Mouse (Mus musculus) hindbrain, embryonic 10.5 days (tissue): ENCODE measurements at regions not wholly inside any gene's neighbourhood (a gene's known extent, or its start where the extent isn't known, plus 50 kb on each side); places are given as distances from the start of the nearest gene placed in this dataset.

Experiments used
- DNase-seq: peaks from one replicate; pipeline ENCODE4 v3.0.0-alpha.2; 2017; ENCODE audit warnings: low spot score
- H3K27ac ChIP-seq: fragments of 300-500 bp; sonication (generic); 2 replicates; pipeline ENCODE4 v1.5.1; 2016; ENCODE audit warnings: mild to moderate bottlenecking, moderate library complexity
- H3K27me3 ChIP-seq: fragments of 300-500 bp; sonication (generic); 2 replicates; pipeline ENCODE4 v1.6.1; 2016; ENCODE audit warnings: mild to moderate bottlenecking; ENCODE audit not compliant: poor library complexity, insufficient read depth, severe bottlenecking
- H3K36me3 ChIP-seq: fragments of 300-500 bp; sonication (generic); 2 replicates; pipeline ENCODE4 v1.6.1; 2016; ENCODE audit warnings: mild to moderate bottlenecking, moderate library complexity
- H3K4me1 ChIP-seq: fragments of 300-500 bp; sonication (generic); replicated peaks from 2 replicates; pipeline ENCODE4 v1.6.1; 2016; ENCODE audit warnings: mild to moderate bottlenecking
- H3K4me3 ChIP-seq: fragments of 300-500 bp; sonication (generic); 2 replicates; pipeline ENCODE4 v1.5.1; 2016; ENCODE audit warnings: mild to moderate bottlenecking, moderate library complexity
- H3K9me3 ChIP-seq: fragments of 300-500 bp; sonication (generic); 2 replicates; pipeline ENCODE4 v1.6.1; 2016; ENCODE audit warnings: mild to moderate bottlenecking, moderate library complexity
- WGBS: fragments of 180-500 bp; shearing (Covaris S2); methylation state at CpG from one replicate; pipeline ENCODE4 v1.1.7; 2016; 5-methylcytosine and 5-hydroxymethylcytosine counted together

- DNase-seq = no peak
- 0 out of 2 replicates have a peak, but pooled peaks cover 3% of the 10 kb centered on the region for H3K4me1 ChIP-seq
- H3K36me3 ChIP-seq = no peaks in the 10 kb centered on the region
- H3K27ac ChIP-seq = no peak overlapping the region
- 0 out of 2 replicates have a peak, but pooled peaks cover 6% of the 10 kb centered on the region for H3K27me3 ChIP-seq
- no peak overlapping the region for H3K4me3 ChIP-seq
- no peaks in the 10 kb centered on the region for H3K9me3 ChIP-seq
- WGBS = 66% methylated on average over 10 of the region's 10 CpGs
Observed at GRCm38 (mm10) chr5:119944371-119944770, 111.9 kb downstream of the Tbx5 start.

- DNase-seq = no peak
- Histone ChIP-seq H3K9me3 (no peaks in the 10 kb centered on the region), H3K36me3 (no peaks in the 10 kb centered on the region), H3K27me3 (0 out of 2 replicates have a peak, but pooled peaks cover 6% of the 10 kb centered on the region), H3K4me3 (no peak overlapping the region), H3K4me1 (0 out of 2 replicates have a peak, but pooled peaks cover 3% of the 10 kb centered on the region), H3K27ac (no peak overlapping the region)
- WGBS = 80% methylated on average over 4 of the region's 4 CpGs
Observed at GRCm38 (mm10) chr5:119948399-119948798, 115.9 kb downstream of the Tbx5 start.

GRCm38 (mm10) chr5:119952085-119952484 lies 119.6 kb downstream of the Tbx5 start:
- 89% methylated on average over 2 of the region's 2 CpGs for WGBS
- H3K27me3 ChIP-seq = no peaks in the 10 kb centered on the region

DNA sequence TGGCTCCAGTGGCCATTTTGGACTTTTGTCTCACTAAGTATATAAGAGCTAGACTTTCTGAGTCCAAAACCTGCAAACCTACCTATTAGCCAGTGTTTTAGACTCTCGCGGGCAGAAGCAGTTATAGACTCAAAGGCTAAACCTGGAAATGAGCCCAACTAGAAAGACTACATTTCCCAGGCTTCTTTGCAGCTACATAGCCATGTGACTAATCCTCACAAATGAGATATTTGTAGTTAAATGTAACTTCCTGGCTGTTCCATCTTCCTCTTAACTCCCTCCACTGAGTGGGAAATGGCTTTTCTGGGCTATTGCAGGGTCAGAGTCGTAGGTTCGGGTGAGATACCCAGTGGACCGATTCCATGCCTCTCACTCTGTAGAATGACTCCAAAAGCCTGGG lies 120.7 kb downstream of the Tbx5 start:
- Histone ChIP-seq H3K4me3 (no peak overlapping the region), H3K9me3 (no peaks in the 10 kb centered on the region), H3K36me3 (no peaks in the 10 kb centered on the region), H3K27me3 (no peaks in the 10 kb centered on the region), H3K27ac (no peak overlapping the region), H3K4me1 (peaks cover under 1% of the 10 kb centered on the region; the same call in 1 of the 2 replicates)
- 89% methylated on average over 5 of the region's 5 CpGs for WGBS
- DNase-seq = no peak

More at GRCm38 (mm10) chr5:119952085-119952484, 119.6 kb downstream of the Tbx5 start:
- Histone ChIP-seq H3K4me3 (no peak overlapping the region), H3K9me3 (no peaks in the 10 kb centered on the region), H3K36me3 (no peaks in the 10 kb centered on the region), H3K4me1 (no peaks in the 10 kb centered on the region), H3K27ac (no peak overlapping the region)
- no peak for DNase-seq

DNA sequence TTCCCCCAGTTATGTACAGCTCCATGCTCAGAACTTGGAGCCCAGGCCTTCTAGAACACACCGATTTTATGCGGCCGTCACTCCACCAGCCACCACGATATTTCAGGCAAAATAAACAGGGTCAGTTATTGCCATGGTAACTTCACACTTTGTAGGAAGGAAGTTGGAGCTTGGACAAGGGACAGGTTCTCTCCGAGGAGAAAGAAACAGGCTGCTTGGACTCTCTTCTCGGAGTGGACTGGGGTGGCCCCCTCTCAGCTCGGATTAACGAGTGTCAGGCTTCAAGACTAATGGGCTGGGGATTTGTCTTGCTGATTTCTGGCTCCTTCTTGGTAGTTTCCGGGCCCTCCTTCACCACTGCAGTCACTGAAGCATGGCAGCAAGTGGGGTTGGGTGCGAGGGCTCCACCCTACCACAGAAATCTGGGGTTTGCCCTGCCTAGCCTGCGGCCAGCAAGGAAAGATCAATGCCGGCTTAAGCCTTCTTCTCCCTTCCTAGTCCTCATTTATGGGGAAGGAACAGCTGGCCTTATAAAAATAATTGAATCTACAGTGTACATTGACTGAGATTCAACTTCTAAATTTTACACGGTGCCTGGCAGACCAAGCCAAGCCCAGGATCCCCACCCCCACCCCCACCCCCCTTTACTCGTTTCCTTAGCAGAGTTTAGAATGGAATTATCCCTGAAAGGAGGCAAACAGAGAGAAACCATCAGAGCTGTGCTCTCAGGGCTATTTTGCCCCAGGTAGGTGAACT lies 121.5 kb downstream of the Tbx5 start:
- no peaks in the 10 kb centered on the region for H3K27me3 ChIP-seq
- no peak overlapping the region for H3K4me3 ChIP-seq
- 78% methylated on average over 14 of the region's 14 CpGs for WGBS
- no peaks in the 10 kb centered on the region for H3K36me3 ChIP-seq
- no peak for DNase-seq
- no peak overlapping the region for H3K27ac ChIP-seq
- H3K4me1 ChIP-seq = peaks cover 8% of the 10 kb centered on the region
- H3K9me3 ChIP-seq = no peaks in the 10 kb centered on the region

GRCm38 (mm10) chr5:119958942-119959341 lies 126.5 kb downstream of the Tbx5 start:
- no peaks in the 10 kb centered on the region for H3K9me3 ChIP-seq
- no peaks in the 10 kb centered on the region for H3K36me3 ChIP-seq
- H3K27ac ChIP-seq = peak overlapping the region; percentile 45; the same call in 1 of the 2 replicates
- no peak overlapping the region for H3K4me3 ChIP-seq
- 51% methylated on average over 14 of the region's 14 CpGs for WGBS
- peaks cover 11% of the 10 kb centered on the region for H3K4me1 ChIP-seq
- peak; percentile 6 for DNase-seq
- no peaks in the 10 kb centered on the region for H3K27me3 ChIP-seq

- Histone ChIP-seq H3K4me1 (no peaks in the 10 kb centered on the region), H3K27me3 (no peaks in the 10 kb centered on the region), H3K9me3 (no peaks in the 10 kb centered on the region), H3K27ac (no peak overlapping the region), H3K4me3 (no peak overlapping the region), H3K36me3 (no peaks in the 10 kb centered on the region)
- WGBS = 67% methylated on average over 3 of the region's 3 CpGs
- DNase-seq = no peak
Observed at GRCm38 (mm10) chr5:119964751-119965150, 132.3 kb downstream of the Tbx5 start.

- no peaks in the 10 kb centered on the region for H3K36me3 ChIP-seq
- 81% methylated on average over 16 of the region's 16 CpGs for WGBS
- no peak overlapping the region for H3K4me3 ChIP-seq
- no peak for DNase-seq
- no peaks in the 10 kb centered on the region for H3K27me3 ChIP-seq
- H3K27ac ChIP-seq = no peak overlapping the region
- H3K9me3 ChIP-seq = no peaks in the 10 kb centered on the region
- H3K4me1 ChIP-seq = peaks cover 11% of the 10 kb centered on the region; the same call in 1 of the 2 replicates
Observed at GRCm38 (mm10) chr5:119971286-119971685, 138.8 kb downstream of the Tbx5 start.

DNA sequence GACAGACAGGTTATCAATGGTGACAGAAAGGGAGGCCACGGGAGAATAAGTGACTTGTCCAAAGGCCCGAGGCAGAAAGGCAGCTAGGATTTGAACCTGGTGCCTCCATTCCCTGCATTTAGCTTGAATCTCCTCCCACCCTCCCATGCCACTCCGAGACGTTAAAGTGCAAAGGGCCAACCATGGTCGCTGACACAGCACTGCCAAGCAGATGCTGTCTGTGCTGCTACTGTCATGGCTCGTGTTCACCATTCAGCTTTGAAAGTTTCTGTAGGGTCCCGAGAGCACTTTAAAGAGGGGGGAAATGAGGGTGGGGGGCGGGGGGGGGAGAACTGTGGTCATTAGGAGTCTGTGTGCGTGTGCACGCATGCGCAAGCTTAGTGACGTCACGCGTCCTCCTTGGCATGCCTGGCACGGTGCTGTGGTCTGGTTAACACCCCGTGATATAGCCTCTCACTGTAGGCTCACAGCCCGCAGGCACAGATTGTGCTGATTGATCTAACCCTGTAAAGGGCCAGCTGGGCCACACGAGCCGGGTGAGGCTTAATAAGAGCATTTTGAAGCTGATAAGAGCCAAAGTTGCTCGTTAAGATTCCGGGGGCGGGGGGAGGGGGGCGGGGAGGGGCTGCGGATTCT lies 140.5 kb downstream of the Tbx5 start:
- 65% methylated on average over 24 of the region's 24 CpGs for WGBS

GRCm38 (mm10) chr5:119978096-119978715 lies 138.1 kb upstream of the Rbm19 start:
- WGBS = 42% methylated on average over 10 of the region's 10 CpGs
- Histone ChIP-seq H3K9me3 (no peaks in the 10 kb centered on the region), H3K27me3 (no peaks in the 10 kb centered on the region), H3K36me3 (no peaks in the 10 kb centered on the region), H3K4me3 (peak overlapping the region; percentile 29), H3K27ac (peak overlapping the region; percentile 75), H3K4me1 (peaks cover 9% of the 10 kb centered on the region)
- peak; percentile 10 for DNase-seq

More for the DNA sequence above, 140.5 kb downstream of the Tbx5 start:
- H3K27me3 ChIP-seq = no peaks in the 10 kb centered on the region
- peak; percentile 15 for DNase-seq
- no peaks in the 10 kb centered on the region for H3K9me3 ChIP-seq
- H3K4me1 ChIP-seq = peaks cover 11% of the 10 kb centered on the region; the same call in 1 of the 2 replicates
- H3K27ac ChIP-seq = no peak overlapping the region
- no peak overlapping the region for H3K4me3 ChIP-seq
- H3K36me3 ChIP-seq = no peaks in the 10 kb centered on the region

- no peak for DNase-seq
- no peaks in the 10 kb centered on the region for H3K36me3 ChIP-seq
- H3K27ac ChIP-seq = no peak overlapping the region
- peaks cover 7% of the 10 kb centered on the region for H3K4me1 ChIP-seq
- WGBS = 85% methylated on average over 18 of the region's 18 CpGs
- H3K4me3 ChIP-seq = no peak overlapping the region
- no peaks in the 10 kb centered on the region for H3K27me3 ChIP-seq
- no peaks in the 10 kb centered on the region for H3K9me3 ChIP-seq
Observed at GRCm38 (mm10) chr5:119981111-119981807, 135.0 kb upstream of the Rbm19 start.

DNA sequence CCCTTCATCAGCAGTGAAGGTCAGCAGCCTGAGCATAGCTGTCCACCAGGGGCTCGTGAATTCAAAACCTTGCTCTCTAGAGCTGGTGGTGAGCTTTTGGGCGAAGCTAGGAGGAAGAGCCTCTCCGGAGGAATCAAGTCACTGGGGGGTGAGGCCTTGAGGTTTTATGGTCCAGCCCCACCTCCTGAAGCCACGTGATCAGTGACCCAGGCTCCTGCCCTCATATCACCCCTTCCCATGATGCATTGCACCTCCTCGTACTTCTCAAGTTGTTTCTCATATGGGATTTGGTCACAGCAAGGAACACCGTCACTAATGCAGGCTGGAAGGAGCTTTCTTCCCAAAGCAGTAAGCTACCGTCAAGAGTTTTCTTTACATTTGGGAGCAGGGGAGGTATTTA lies 132.1 kb upstream of the Rbm19 start:
- no peak overlapping the region for H3K4me3 ChIP-seq
- no peaks in the 10 kb centered on the region for H3K9me3 ChIP-seq
- no peaks in the 10 kb centered on the region for H3K27me3 ChIP-seq
- 0 out of 2 replicates have a peak, but pooled peaks cover 4% of the 10 kb centered on the region for H3K4me1 ChIP-seq
- H3K27ac ChIP-seq = no peak overlapping the region
- no peaks in the 10 kb centered on the region for H3K36me3 ChIP-seq
- 79% methylated on average over 7 of the region's 7 CpGs for WGBS
- DNase-seq = no peak
